Mouse (Mus musculus) E14TG2a.4 (cell line): ENCODE measurements around the gene Pgap1.

ENCODE experiments used
- CTCF ChIP-seq: conservative IDR thresholded peaks from 2 replicates; pipeline ENCODE4 v1.5.1; 2014; ENCODE audit warnings: low read length
- NANOG ChIP-seq: IDR thresholded peaks from 2 replicates; pipeline ENCODE4 v1.6.1; 2014; ENCODE audit warnings: borderline replicate concordance, low read length, mixed read lengths

DNA sequence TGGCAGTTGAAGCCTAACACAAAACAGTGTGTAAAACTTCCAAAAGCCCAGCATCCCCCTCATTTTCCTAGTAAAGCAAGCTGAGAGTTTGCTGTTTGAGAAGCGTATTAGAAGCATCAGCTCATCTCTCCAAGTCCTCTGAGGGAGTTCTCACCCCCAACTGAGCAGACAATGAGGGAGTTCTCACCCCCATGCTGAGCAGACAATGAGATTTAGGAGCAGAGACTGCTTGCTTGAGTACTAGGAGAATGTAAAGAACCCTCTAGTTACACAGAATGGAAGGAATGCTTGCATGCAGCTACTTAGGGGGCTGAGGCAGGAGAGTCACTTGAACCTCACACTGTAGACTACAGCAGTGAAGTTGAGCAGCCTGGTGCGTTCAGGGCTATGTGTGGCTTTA is 59.0 kb downstream of the Pgap1 start:
- TF ChIP-seq CTCF (no peak), NANOG (peak; percentile 60; the same call in 1 of the 2 replicates)
